Mouse (Mus musculus) embryonic fibroblast, embryonic 13.5 days (primary cell): ENCODE measurements at regions not wholly inside any gene's neighbourhood (a gene's known extent, or its start where the extent isn't known, plus 50 kb on each side); places are given as distances from the start of the nearest gene placed in this dataset.

Experiments
- CTCF ChIP-seq: IDR thresholded peaks from 2 replicates; pipeline ENCODE4 v1.5.1; 2011; ENCODE audit warnings: mild to moderate bottlenecking, control low read depth, low read length, moderate library complexity, borderline replicate concordance; ENCODE audit not compliant: insufficient read depth
- POLR2A ChIP-seq: IDR thresholded peaks from 2 replicates; pipeline ENCODE4 v1.6.1; 2011; ENCODE audit warnings: low read depth, mild to moderate bottlenecking, control low read depth, low read length, moderate library complexity

DNA sequence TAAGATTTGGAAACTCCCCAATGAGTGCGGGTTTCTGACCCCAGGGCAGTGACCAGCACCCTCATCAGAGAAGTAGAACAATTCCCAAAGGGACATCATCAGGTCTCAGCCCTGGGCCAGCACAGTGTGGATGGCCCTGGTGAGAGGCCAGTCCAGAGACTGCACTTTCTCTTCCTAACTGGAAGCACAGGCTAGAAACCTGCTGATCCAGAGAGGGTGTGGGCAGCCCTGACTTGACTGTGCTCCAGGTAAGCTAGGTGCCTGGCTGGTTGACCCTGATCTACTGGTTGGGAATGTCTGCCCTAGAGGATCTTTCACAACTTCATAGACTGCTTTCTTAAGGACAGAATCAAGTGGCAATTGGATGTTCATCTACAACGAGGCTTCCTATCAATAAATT, 857.4 kb upstream of the Car8 start:
- TF ChIP-seq POLR2A (no peak), CTCF (no peak)
